Mouse (Mus musculus) 3T3-L1 (cell line): ENCODE data around the gene Runx2.
A peak's percentile ranks its signal among the peaks of the same experiment; 100 is the strongest.

Experiments used
- DNase-seq: peaks from one replicate; pipeline ENCODE4 v3.0.0-alpha.2; 2015; ENCODE audit warnings: low read depth, low spot score

Gene Runx2

DNA sequence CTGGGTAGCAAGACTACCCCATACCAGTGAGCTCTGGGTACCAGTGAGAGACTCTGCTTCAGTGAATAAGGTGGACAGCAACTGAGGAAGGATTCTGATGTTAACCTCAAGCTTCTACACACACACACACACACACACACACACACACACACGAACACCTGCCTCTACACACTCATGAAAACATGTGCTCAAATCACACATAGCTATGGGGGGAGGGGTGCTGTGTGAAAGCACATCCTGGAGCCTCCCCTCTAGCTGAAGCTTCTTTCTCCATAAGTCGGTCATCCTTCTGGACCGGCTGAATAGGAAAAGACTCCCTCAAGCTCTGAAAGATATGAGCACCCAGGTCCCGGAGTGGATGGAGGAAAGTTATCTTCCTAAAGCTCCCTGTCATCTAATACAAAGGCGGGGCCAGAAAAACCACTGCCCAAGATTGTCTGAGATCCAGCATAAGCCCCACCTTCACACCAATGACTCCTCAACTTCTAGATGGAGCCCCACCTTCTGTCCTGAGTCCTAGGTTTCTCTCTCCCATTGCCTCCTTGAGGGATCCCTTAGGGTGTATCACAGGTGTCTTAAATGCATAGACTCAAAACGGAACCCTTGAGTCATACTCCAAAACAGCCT, 152.4 kb downstream of the Runx2 start:
- no peak for DNase-seq

GRCm38 (mm10) chr17:44660121-44660806, 154.3 kb downstream of the Runx2 start:
- DNase-seq = no peak

GRCm38 (mm10) chr17:44654503-44654902, 160.1 kb downstream of the Runx2 start:
- peak; percentile 79 for DNase-seq

DNA sequence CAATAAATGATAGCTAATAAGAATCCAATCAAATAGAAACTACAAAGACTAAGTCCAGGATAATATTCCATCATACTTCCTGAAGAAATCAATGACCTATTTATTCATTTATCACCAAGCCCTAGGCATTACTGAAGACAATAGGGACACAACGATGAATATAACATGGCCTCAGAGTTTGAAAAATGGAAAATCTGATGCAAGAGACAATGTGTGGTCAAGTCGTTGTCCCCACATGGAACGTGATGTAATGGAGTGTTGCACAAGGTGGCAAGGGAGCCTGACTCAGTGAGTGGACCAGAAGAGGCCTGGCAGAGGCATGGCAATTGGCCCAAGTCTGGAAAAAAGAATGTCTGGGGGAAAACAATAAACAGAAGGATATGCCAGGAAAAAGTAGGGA, 161.5 kb downstream of the Runx2 start:
- peak; percentile 64 for DNase-seq

GRCm38 (mm10) chr17:44652054-44652453, 162.5 kb downstream of the Runx2 start:
- DNase-seq = no peak

DNA sequence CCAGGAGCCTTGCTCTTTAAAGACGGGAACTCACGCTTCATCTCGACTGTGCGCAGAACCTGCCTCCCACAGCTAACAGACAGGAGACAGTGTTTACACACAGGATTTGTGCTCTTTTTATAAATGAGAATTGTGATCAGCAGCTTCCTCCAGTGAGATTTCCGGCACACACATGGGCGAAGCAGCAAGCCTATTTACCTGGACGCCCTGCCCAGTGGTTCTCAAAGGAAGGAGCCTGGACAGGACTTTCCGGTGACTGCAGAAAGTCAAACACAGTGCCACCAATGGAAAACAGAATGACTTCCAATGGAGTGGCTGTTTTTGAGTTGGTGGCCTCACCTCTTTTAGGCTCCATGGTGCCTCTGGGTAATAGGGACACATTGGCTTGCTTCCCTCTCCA, 163.0 kb downstream of the Runx2 start:
- DNase-seq = no peak

GRCm38 (mm10) chr17:44650431-44650830, 164.2 kb downstream of the Runx2 start:
- peak; percentile 80 for DNase-seq

DNA sequence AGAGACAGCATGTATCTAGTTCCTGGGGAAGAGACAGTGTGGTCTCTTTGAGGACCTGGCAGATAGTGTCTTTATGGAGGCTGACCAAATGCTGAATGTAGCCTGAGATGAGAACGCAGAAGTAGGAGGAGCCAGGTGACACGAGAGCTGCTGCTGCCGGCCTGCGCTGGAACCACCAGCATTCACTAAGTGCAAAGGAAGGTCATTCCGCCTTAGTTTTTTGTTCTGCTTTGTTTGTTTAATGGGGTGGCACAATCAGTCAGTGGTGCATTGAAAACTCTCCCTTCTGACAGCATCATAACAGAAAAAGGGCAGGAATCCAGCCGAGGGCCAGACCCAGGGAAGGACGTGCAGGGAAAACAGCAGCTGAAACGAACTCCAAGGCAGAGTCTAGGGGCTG, 165.5 kb downstream of the Runx2 start:
- DNase-seq = no peak

GRCm38 (mm10) chr17:44647916-44648315, 166.7 kb downstream of the Runx2 start:
- no peak for DNase-seq

DNA sequence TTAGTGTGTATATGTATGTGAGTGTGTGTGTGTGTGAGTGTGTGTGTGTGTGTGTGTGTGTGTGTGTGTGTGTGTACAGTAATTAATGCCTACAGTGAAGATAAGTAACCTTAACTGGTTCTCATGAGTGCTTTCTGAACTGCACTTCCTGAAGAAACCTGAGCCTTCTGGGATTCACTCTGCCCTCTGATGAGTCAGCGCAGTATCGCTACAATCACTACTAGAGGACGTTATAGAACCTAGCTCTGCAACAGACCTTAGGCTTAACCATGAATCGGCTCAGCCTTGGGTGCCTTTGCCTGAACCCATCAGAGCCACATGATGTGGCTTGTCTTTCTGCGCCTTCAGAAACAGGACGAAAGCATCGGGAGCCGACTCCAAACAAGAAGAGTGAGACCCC, 169.5 kb downstream of the Runx2 start:
- peak; percentile 57 for DNase-seq

GRCm38 (mm10) chr17:44643260-44643659, 171.3 kb downstream of the Runx2 start:
- DNase-seq = no peak

- no peak for DNase-seq
Observed at GRCm38 (mm10) chr17:44642126-44642525, 172.5 kb downstream of the Runx2 start.

DNA sequence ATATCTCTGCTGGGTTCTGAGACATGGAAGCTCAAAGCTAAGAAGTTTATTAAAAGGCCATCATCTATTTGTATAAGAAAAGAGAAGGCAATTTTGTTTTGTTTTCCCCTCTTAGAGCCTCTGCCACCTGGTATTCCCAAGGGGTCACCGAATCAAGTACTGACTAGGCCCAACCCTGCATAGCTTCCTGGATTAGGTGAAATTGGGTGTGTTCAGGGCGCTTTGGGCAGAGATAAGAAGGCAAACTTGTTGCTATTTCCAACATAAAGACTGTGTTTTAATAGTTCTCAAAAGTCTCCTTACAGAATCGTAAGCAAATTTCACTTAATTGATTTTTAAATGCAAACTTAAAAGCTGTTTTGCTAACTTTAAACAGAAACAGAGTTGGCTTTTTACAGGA, 173.7 kb downstream of the Runx2 start:
- no peak for DNase-seq

DNA sequence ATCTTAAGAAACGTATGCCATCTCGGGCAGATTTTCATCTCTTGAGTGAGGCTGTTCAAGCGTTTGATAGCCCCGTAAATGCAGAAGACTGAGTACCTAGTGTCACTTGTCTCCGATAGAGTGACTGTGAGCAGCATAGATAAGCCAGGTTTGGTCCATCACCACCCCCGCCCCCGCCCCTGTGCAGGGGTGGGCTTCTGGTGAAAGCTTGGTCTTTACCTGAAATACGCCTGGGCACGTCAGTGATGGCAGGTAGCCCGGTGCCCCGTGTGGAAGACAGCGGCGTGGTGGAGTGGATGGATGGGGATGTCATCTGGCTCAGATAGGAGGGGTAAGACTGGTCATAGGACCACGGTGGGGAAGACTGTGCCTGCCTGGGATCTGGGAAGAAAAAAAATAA, 175.2 kb downstream of the Runx2 start:
- no peak for DNase-seq

GRCm38 (mm10) chr17:44637181-44637880, 177.3 kb downstream of the Runx2 start:
- DNase-seq = no peak

DNA sequence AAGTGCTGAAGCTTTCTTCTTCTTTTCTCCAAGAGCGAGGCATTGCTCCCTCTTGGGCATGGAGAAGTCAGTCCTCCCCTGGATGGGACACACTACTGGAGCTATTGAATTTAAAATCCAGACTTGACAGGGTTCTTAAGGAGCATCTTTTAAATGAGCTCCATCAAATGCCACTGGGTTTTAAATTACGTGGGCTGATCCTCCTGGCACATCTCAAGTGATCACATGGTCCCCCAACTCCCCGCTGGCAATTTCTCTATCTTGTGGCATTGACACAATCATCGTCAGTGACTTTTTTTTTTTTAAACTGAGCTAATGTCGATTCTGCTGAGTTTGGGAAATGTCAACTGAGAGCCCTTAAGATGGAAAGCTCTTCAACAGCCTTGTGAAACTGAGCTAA, 180.1 kb downstream of the Runx2 start:
- no peak for DNase-seq

GRCm38 (mm10) chr17:44633607-44634415, 180.8 kb downstream of the Runx2 start:
- no peak for DNase-seq

DNA sequence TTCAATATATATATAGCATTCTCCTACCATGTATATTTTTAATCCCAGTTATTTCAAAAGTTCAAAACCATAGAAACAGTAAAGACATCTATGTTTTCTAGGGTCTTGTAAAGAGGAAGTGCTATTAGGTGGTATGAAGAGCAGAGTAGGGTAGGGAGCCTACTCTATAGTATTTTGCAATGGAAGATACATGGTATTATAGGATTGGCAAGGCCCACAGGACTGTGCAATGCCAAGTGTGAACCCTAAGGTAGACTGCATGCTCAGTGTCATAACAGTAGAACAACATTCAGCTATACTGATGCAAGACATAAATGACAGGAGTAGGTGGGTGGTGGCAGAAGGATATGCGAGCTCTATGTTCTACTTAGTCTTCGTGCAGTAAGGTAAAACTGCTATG, 181.7 kb downstream of the Runx2 start:
- no peak for DNase-seq

GRCm38 (mm10) chr17:44632292-44632691, 182.3 kb downstream of the Runx2 start:
- no peak for DNase-seq

GRCm38 (mm10) chr17:44631577-44631976, 183.0 kb downstream of the Runx2 start:
- no peak for DNase-seq

DNA sequence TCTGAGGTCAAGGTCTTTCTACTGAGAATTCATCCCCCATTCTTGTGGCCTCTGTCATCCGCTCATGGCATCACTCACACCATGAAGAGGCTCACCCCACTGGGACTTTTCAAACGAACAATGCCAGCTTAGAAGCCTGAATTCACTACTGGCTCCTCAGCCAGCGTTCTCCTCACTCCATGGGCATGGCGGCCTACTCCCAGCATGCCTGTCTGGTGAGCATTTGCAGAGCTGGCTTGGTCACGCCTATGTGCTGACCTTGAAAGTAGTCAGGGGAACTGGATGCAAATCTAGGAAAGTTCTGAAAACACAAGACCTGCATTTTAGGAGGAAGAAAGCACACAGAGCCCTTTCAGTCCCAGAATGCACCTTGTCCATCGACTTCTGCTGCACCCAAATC, 187.3 kb downstream of the Runx2 start:
- no peak for DNase-seq

- no peak for DNase-seq
Observed at GRCm38 (mm10) chr17:44623707-44624106, 190.9 kb downstream of the Runx2 start.
